Mouse (Mus musculus) intestine, embryonic 15.5 days (tissue): ENCODE measurements around the gene Tdp1. TPM values are rescaled to one million over a fixed set of nuclear protein-coding genes. Genes with fewer than 3 reads are reported as not detected.

Source experiments
- ATAC-seq: fragments of 200-750 bp; cut with Nextera tagmentation; 2 replicates; pipeline ENCODE4 v1.8.0; 2017; ENCODE audit warnings: moderate TSS enrichment, moderate library complexity
- H3K27ac ChIP-seq: fragments of 300-500 bp; sonication (generic); 2 replicates; pipeline ENCODE4 v1.5.1; 2015; ENCODE audit warnings: mild to moderate bottlenecking, inconsistent platforms
- H3K27me3 ChIP-seq: fragments of 300-500 bp; sonication (generic); replicated peaks from 2 replicates; pipeline ENCODE4 v1.6.1; 2015; ENCODE audit warnings: inconsistent platforms
- H3K36me3 ChIP-seq: fragments of 300-500 bp; sonication (generic); 2 replicates; pipeline ENCODE4 v1.6.1; 2015; ENCODE audit warnings: inconsistent platforms
- H3K4me1 ChIP-seq: fragments of 300-500 bp; sonication (generic); replicated peaks from 2 replicates; pipeline ENCODE4 v1.6.1; 2015; ENCODE audit warnings: inconsistent platforms
- H3K4me2 ChIP-seq: fragments of 300-500 bp; sonication (generic); replicated peaks from 2 replicates; pipeline ENCODE4 v1.6.1; 2015; ENCODE audit warnings: mild to moderate bottlenecking, inconsistent platforms
- H3K4me3 ChIP-seq: fragments of 300-500 bp; sonication (generic); replicated peaks from 2 replicates; pipeline ENCODE4 v1.5.1; 2015; ENCODE audit warnings: inconsistent platforms
- H3K9ac ChIP-seq: fragments of 300-500 bp; sonication (generic); 2 replicates; pipeline ENCODE4 v1.6.1; 2015; ENCODE audit warnings: inconsistent platforms
- H3K9me3 ChIP-seq: fragments of 300-500 bp; sonication (generic); 2 replicates; pipeline ENCODE4 v1.6.1; 2016; ENCODE audit warnings: inconsistent platforms
- WGBS: fragments of 180-500 bp; shearing (Covaris S2); methylation state at CpG from one replicate; pipeline ENCODE4 v1.1.7; 2015; 5-methylcytosine and 5-hydroxymethylcytosine counted together
- polyA plus RNA-seq: library from polyadenylated mRNA; unstranded; fragments of >200 nt; fragmentation: Nextera tagmentation; extraction: Ambion mirVana; gene quantifications from 2 replicates; pipeline ENCODE4 v1.2.1, GENCODE M21; 2015

Gene Tdp1
- polyA plus RNA-seq, 1 experiment from 2014 or later: 47.9 TPM

- Histone ChIP-seq H3K9me3 (no peaks in the 10 kb centered on the region), H3K36me3 (no peaks in the 10 kb centered on the region; the same call in 1 of the 2 replicates), H3K4me3 (no peak overlapping the region), H3K4me1 (no peaks in the 10 kb centered on the region), H3K9ac (no peak overlapping the region), H3K27ac (no peak overlapping the region), H3K27me3 (no peaks in the 10 kb centered on the region), H3K4me2 (no peak overlapping the region)
- 87% methylated on average over 4 of the region's 4 CpGs for WGBS
- no peak for ATAC-seq
Measured at GRCm38 (mm10) chr12:99902867-99903370, 18.6 kb downstream of the Tdp1 start.

- no peak overlapping the region for H3K4me2 ChIP-seq
- no peak overlapping the region for H3K27ac ChIP-seq
- H3K9me3 ChIP-seq: no peaks in the 10 kb centered on the region
- no peaks in the 10 kb centered on the region for H3K4me1 ChIP-seq
- H3K27me3 ChIP-seq: no peaks in the 10 kb centered on the region
- H3K9ac ChIP-seq: no peak overlapping the region
- no peak for ATAC-seq
- no peak overlapping the region for H3K4me3 ChIP-seq
- 93% methylated on average over 5 of the region's 5 CpGs for WGBS
- peaks cover 3% of the 10 kb centered on the region; the same call in 1 of the 2 replicates for H3K36me3 ChIP-seq
Measured at GRCm38 (mm10) chr12:99904537-99904936, 20.2 kb downstream of the Tdp1 start.

GRCm38 (mm10) chr12:99911466-99911865 lies 27.1 kb downstream of the Tdp1 start:
- no peak overlapping the region for H3K27ac ChIP-seq
- ATAC-seq: no peak
- no peak overlapping the region for H3K4me3 ChIP-seq
- no peaks in the 10 kb centered on the region for H3K9me3 ChIP-seq
- H3K4me1 ChIP-seq: 0 out of 2 replicates have a peak, but pooled peaks cover 2% of the 10 kb centered on the region
- peaks cover 7% of the 10 kb centered on the region; the same call in 1 of the 2 replicates for H3K36me3 ChIP-seq
- WGBS: 86% methylated on average over 12 of the region's 12 CpGs
- no peak overlapping the region for H3K9ac ChIP-seq
- no peak overlapping the region for H3K4me2 ChIP-seq
- H3K27me3 ChIP-seq: no peaks in the 10 kb centered on the region

- Histone ChIP-seq H3K4me1 (no peaks in the 10 kb centered on the region), H3K27ac (no peak overlapping the region), H3K9me3 (no peaks in the 10 kb centered on the region), H3K9ac (no peak overlapping the region), H3K36me3 (peaks cover 10% of the 10 kb centered on the region; the same call in 1 of the 2 replicates), H3K4me3 (no peak overlapping the region), H3K4me2 (no peak overlapping the region), H3K27me3 (no peaks in the 10 kb centered on the region)
- ATAC-seq: no peak
- WGBS: 82% methylated on average over 15 of the region's 15 CpGs
Measured at GRCm38 (mm10) chr12:99917800-99918427, 33.6 kb downstream of the Tdp1 start.

- H3K4me1 ChIP-seq: no peaks in the 10 kb centered on the region
- H3K9me3 ChIP-seq: no peaks in the 10 kb centered on the region
- H3K9ac ChIP-seq: no peak overlapping the region
- H3K27ac ChIP-seq: no peak overlapping the region
- H3K36me3 ChIP-seq: peaks cover 8% of the 10 kb centered on the region; the same call in 1 of the 2 replicates
- no peak overlapping the region for H3K4me3 ChIP-seq
- H3K27me3 ChIP-seq: no peaks in the 10 kb centered on the region
- ATAC-seq: no peak
- WGBS: 88% methylated on average over 3 of the region's 3 CpGs
- no peak overlapping the region for H3K4me2 ChIP-seq
Measured at GRCm38 (mm10) chr12:99919636-99920035, 35.3 kb downstream of the Tdp1 start.

GRCm38 (mm10) chr12:99921045-99921444 lies 36.7 kb downstream of the Tdp1 start:
- no peak overlapping the region for H3K4me3 ChIP-seq
- no peak overlapping the region for H3K27ac ChIP-seq
- no peaks in the 10 kb centered on the region for H3K4me1 ChIP-seq
- no peaks in the 10 kb centered on the region for H3K27me3 ChIP-seq
- no peak overlapping the region for H3K4me2 ChIP-seq
- H3K9ac ChIP-seq: no peak overlapping the region
- WGBS: 87% methylated on average over 3 of the region's 3 CpGs
- no peaks in the 10 kb centered on the region for H3K9me3 ChIP-seq
- ATAC-seq: no peak
- H3K36me3 ChIP-seq: peaks cover 6% of the 10 kb centered on the region; the same call in 1 of the 2 replicates

GRCm38 (mm10) chr12:99923131-99923606 lies 38.9 kb downstream of the Tdp1 start:
- Histone ChIP-seq H3K9me3 (no peaks in the 10 kb centered on the region), H3K4me3 (no peak overlapping the region), H3K4me1 (no peaks in the 10 kb centered on the region), H3K9ac (no peak overlapping the region), H3K36me3 (peaks cover 6% of the 10 kb centered on the region; the same call in 1 of the 2 replicates), H3K27me3 (no peaks in the 10 kb centered on the region), H3K27ac (no peak overlapping the region), H3K4me2 (no peak overlapping the region)
- 60% methylated on average over 5 of the region's 5 CpGs for WGBS
- no peak for ATAC-seq

- no peak for ATAC-seq
- Histone ChIP-seq H3K4me3 (no peak overlapping the region), H3K4me1 (no peaks in the 10 kb centered on the region), H3K27ac (no peak overlapping the region), H3K9me3 (no peaks in the 10 kb centered on the region), H3K9ac (no peak overlapping the region), H3K36me3 (peaks cover 6% of the 10 kb centered on the region; the same call in 1 of the 2 replicates), H3K27me3 (no peaks in the 10 kb centered on the region), H3K4me2 (no peak overlapping the region)
- WGBS: 86% methylated on average over 5 of the region's 5 CpGs
Measured at GRCm38 (mm10) chr12:99923703-99924102, 39.4 kb downstream of the Tdp1 start.

- H3K4me3 ChIP-seq: no peak overlapping the region
- no peaks in the 10 kb centered on the region for H3K36me3 ChIP-seq
- WGBS: 86% methylated on average over 7 of the region's 7 CpGs
- no peak overlapping the region for H3K9ac ChIP-seq
- no peaks in the 10 kb centered on the region for H3K9me3 ChIP-seq
- H3K4me2 ChIP-seq: no peak overlapping the region
- H3K27me3 ChIP-seq: no peaks in the 10 kb centered on the region
- no peaks in the 10 kb centered on the region for H3K4me1 ChIP-seq
- ATAC-seq: no peak
- no peak overlapping the region for H3K27ac ChIP-seq
Measured at GRCm38 (mm10) chr12:99928311-99928710, 44.0 kb downstream of the Tdp1 start.

GRCm38 (mm10) chr12:99929160-99929559 lies 44.8 kb downstream of the Tdp1 start:
- H3K27me3 ChIP-seq: no peaks in the 10 kb centered on the region
- H3K36me3 ChIP-seq: no peaks in the 10 kb centered on the region
- no peak overlapping the region for H3K4me2 ChIP-seq
- H3K27ac ChIP-seq: no peak overlapping the region
- 83% methylated on average over 1 of the region's 1 CpGs for WGBS
- no peak overlapping the region for H3K4me3 ChIP-seq
- ATAC-seq: no peak
- no peaks in the 10 kb centered on the region for H3K4me1 ChIP-seq
- H3K9ac ChIP-seq: no peak overlapping the region
- H3K9me3 ChIP-seq: no peaks in the 10 kb centered on the region

- 96% methylated on average over 4 of the region's 4 CpGs for WGBS
- ATAC-seq: no peak
- no peak overlapping the region for H3K4me3 ChIP-seq
Measured at GRCm38 (mm10) chr12:99932245-99932644, 47.9 kb downstream of the Tdp1 start.

GRCm38 (mm10) chr12:99933630-99934029 lies 49.3 kb downstream of the Tdp1 start:
- no peak overlapping the region for H3K4me2 ChIP-seq
- H3K9ac ChIP-seq: no peak overlapping the region
- 0 out of 2 replicates have a peak, but pooled peaks have one; percentile 6 for ATAC-seq
- no peaks in the 10 kb centered on the region for H3K4me1 ChIP-seq
- no peaks in the 10 kb centered on the region for H3K27me3 ChIP-seq
- no peak overlapping the region for H3K4me3 ChIP-seq
- H3K9me3 ChIP-seq: no peaks in the 10 kb centered on the region
- no peaks in the 10 kb centered on the region for H3K36me3 ChIP-seq
- WGBS: 76% methylated on average over 3 of the region's 3 CpGs
- H3K27ac ChIP-seq: no peak overlapping the region

More at GRCm38 (mm10) chr12:99932245-99932644, 47.9 kb downstream of the Tdp1 start:
- Histone ChIP-seq H3K27ac (no peak overlapping the region), H3K9ac (no peak overlapping the region), H3K4me1 (no peaks in the 10 kb centered on the region), H3K9me3 (no peaks in the 10 kb centered on the region), H3K4me2 (no peak overlapping the region), H3K36me3 (no peaks in the 10 kb centered on the region), H3K27me3 (no peaks in the 10 kb centered on the region)

GRCm38 (mm10) chr12:99935403-99935802 lies 51.1 kb downstream of the Tdp1 start:
- Histone ChIP-seq H3K4me1 (no peaks in the 10 kb centered on the region), H3K9ac (no peak overlapping the region), H3K4me3 (no peak overlapping the region), H3K27me3 (no peaks in the 10 kb centered on the region), H3K27ac (no peak overlapping the region), H3K9me3 (no peaks in the 10 kb centered on the region), H3K36me3 (no peaks in the 10 kb centered on the region), H3K4me2 (no peak overlapping the region)
- no peak for ATAC-seq
- WGBS: 89% methylated on average over 8 of the region's 8 CpGs
